Mouse (Mus musculus) MEL (cell line): ENCODE data around the gene Wdr90. TPM values are rescaled to one million over a fixed set of nuclear protein-coding genes. Genes with fewer than 3 reads are reported as not detected.

Source experiments
- DNase-seq: peaks from one replicate; pipeline ENCODE4 v3.0.0; 2011; ENCODE audit warnings: low read depth, low spot score
- H3K27ac ChIP-seq: 2 replicates; pipeline ENCODE4 v1.5.1; 2012; ENCODE audit warnings: low read depth, mild to moderate bottlenecking, control low read depth, low read length, moderate library complexity; ENCODE audit not compliant: control insufficient read depth
- H3K27me3 ChIP-seq, 2 experiments: fragments of 150-350 bp in 1 of 2; sonication (generic) in 1 of 2; 2 replicates each; pipeline ENCODE4 v1.6.1; 2012; ENCODE audit warnings: low read length in 2 of 2, mild to moderate bottlenecking in 2 of 2, improper control_type of control experiment in 1 of 2, moderate library complexity in 1 of 2; ENCODE audit not compliant: insufficient read depth in 2 of 2, control insufficient read depth in 1 of 2
- H3K36me3 ChIP-seq, 2 experiments: 2 replicates each; pipeline ENCODE4 v1.6.1; 2012 to 2014; ENCODE audit warnings: low read length in 2 of 2, improper control_type of control experiment in 1 of 2, inconsistent platforms in 1 of 2, mild to moderate bottlenecking in 1 of 2; ENCODE audit not compliant: insufficient read depth in 2 of 2, control insufficient read depth in 1 of 2
- H3K4me1 ChIP-seq, 2 experiments: fragments of 150-350 bp in 1 of 2; sonication (generic) in 1 of 2; 2 replicates each; pipeline ENCODE4 v1.6.1; 2012; ENCODE audit warnings: low read length in 2 of 2, improper control_type of control experiment in 1 of 2, mild to moderate bottlenecking in 1 of 2; ENCODE audit not compliant: insufficient read depth in 2 of 2, control insufficient read depth in 1 of 2
- H3K4me3 ChIP-seq, 2 experiments: fragments of 150-350 bp in 1 of 2; sonication (generic) in 1 of 2; 2 replicates each; pipeline ENCODE4 v1.5.1; 2012; ENCODE audit warnings: low read depth in 2 of 2, low read length in 2 of 2, mild to moderate bottlenecking in 2 of 2, moderate library complexity in 2 of 2, control low read depth in 1 of 2, improper control_type of control experiment in 1 of 2; ENCODE audit not compliant: control insufficient read depth in 1 of 2, insufficient read depth in 1 of 2
- H3K79me2 ChIP-seq: 2 replicates; pipeline ENCODE4 v1.6.1; 2012; ENCODE audit warnings: mild to moderate bottlenecking, low read length, moderate library complexity; ENCODE audit not compliant: control insufficient read depth, poor library complexity, insufficient read depth
- H3K9ac ChIP-seq: 2 replicates; pipeline ENCODE4 v1.6.1; 2012; ENCODE audit warnings: low read depth, mild to moderate bottlenecking, control low read depth, low read length, moderate library complexity; ENCODE audit not compliant: control insufficient read depth, poor library complexity, severe bottlenecking
- H3K9me3 ChIP-seq: fragments of 150-350 bp; sonication (generic); replicated peaks from 2 replicates; pipeline ENCODE4 v1.6.1; 2012; ENCODE audit warnings: mild to moderate bottlenecking, low read length, improper control_type of control experiment, moderate library complexity; ENCODE audit not compliant: insufficient read depth
- BHLHE40 ChIP-seq: IDR thresholded peaks from 2 replicates; pipeline ENCODE4 v1.6.1; 2012; ENCODE audit warnings: low read depth, mild to moderate bottlenecking, inconsistent platforms, low read length, improper control_type of control experiment, borderline replicate concordance
- CHD1 ChIP-seq: IDR thresholded peaks from 2 replicates; pipeline ENCODE4 v1.6.1; 2012; ENCODE audit warnings: low read depth, mild to moderate bottlenecking, inconsistent platforms, low read length, improper control_type of control experiment
- CTCF ChIP-seq, 3 experiments: IDR thresholded peaks in 2 of 3; conservative IDR thresholded peaks in 1 of 3; 2 replicates each; pipeline ENCODE4 v1.5.1; 2011 to 2012; ENCODE audit warnings: low read length in 3 of 3, low read depth in 2 of 3, mild to moderate bottlenecking in 2 of 3, improper control_type of control experiment in 1 of 3, inconsistent platforms in 1 of 3, mixed read lengths in 1 of 3, moderate library complexity in 1 of 3; ENCODE audit not compliant: control insufficient read depth in 1 of 3, insufficient read depth in 1 of 3, poor library complexity in 1 of 3, severe bottlenecking in 1 of 3
- E2F4 ChIP-seq: IDR thresholded peaks from 2 replicates; pipeline ENCODE4 v1.6.1; 2011; ENCODE audit warnings: low read depth, low read length, improper control_type of control experiment, borderline replicate concordance
- EP300 ChIP-seq, 2 experiments: IDR thresholded peaks; 2 replicates each; pipeline ENCODE4 v1.6.1; 2011; ENCODE audit warnings: improper control_type of control experiment in 2 of 2, low read length in 2 of 2, low read depth in 1 of 2, mild to moderate bottlenecking in 1 of 2
- ETS1 ChIP-seq: IDR thresholded peaks from 2 replicates; pipeline ENCODE4 v1.6.1; 2012; ENCODE audit warnings: low read depth, mild to moderate bottlenecking, inconsistent platforms, low read length, improper control_type of control experiment, moderate library complexity
- GABPA ChIP-seq: IDR thresholded peaks from 2 replicates; pipeline ENCODE4 v1.6.1; 2012; ENCODE audit warnings: low read depth, mild to moderate bottlenecking, inconsistent platforms, low read length, improper control_type of control experiment, moderate library complexity
- HCFC1 ChIP-seq: IDR thresholded peaks from 2 replicates; pipeline ENCODE4 v1.6.1; 2012; ENCODE audit warnings: low read depth, mild to moderate bottlenecking, inconsistent platforms, low read length, improper control_type of control experiment, moderate library complexity
- KAT2A ChIP-seq: conservative IDR thresholded peaks from 2 replicates; pipeline ENCODE4 v1.6.1; 2012; ENCODE audit warnings: low read depth, low read length, improper control_type of control experiment, inconsistent platforms
- MAFK ChIP-seq: IDR thresholded peaks from 2 replicates; pipeline ENCODE4 v1.6.1; 2011; ENCODE audit warnings: low read depth, mild to moderate bottlenecking, low read length, improper control_type of control experiment, borderline replicate concordance
- MAX ChIP-seq: IDR thresholded peaks from 2 replicates; pipeline ENCODE4 v1.6.1; 2011; ENCODE audit warnings: low read length, improper control_type of control experiment
- MXI1 ChIP-seq: IDR thresholded peaks from 2 replicates; pipeline ENCODE4 v1.6.1; 2011; ENCODE audit warnings: mild to moderate bottlenecking, low read depth, low read length, improper control_type of control experiment
- MYB ChIP-seq: IDR thresholded peaks from 2 replicates; pipeline ENCODE4 v1.6.1; 2011; ENCODE audit warnings: mild to moderate bottlenecking, low read depth, low read length, improper control_type of control experiment
- MYC ChIP-seq: IDR thresholded peaks from 2 replicates; pipeline ENCODE4 v1.6.1; 2011; ENCODE audit warnings: low read depth, mild to moderate bottlenecking, low read length, improper control_type of control experiment, moderate library complexity
- NELFE ChIP-seq: IDR thresholded peaks from 2 replicates; pipeline ENCODE4 v1.6.1; 2011; ENCODE audit warnings: low read depth, low read length, improper control_type of control experiment
- POLR2AphosphoS2 ChIP-seq: IDR thresholded peaks from 2 replicates; pipeline ENCODE4 v1.6.1; 2011; ENCODE audit warnings: low read length, improper control_type of control experiment
- RAD21 ChIP-seq: IDR thresholded peaks from 2 replicates; pipeline ENCODE4 v1.6.1; 2011; ENCODE audit warnings: mild to moderate bottlenecking, low read depth, low read length, improper control_type of control experiment
- RCOR1 ChIP-seq: IDR thresholded peaks from 2 replicates; pipeline ENCODE4 v1.6.1; 2012; ENCODE audit warnings: low read depth, mild to moderate bottlenecking, inconsistent platforms, low read length, improper control_type of control experiment
- SIN3A ChIP-seq: IDR thresholded peaks from 2 replicates; pipeline ENCODE4 v1.6.1; 2012; ENCODE audit warnings: low read length, improper control_type of control experiment, inconsistent platforms
- SMC3 ChIP-seq: IDR thresholded peaks from 2 replicates; pipeline ENCODE4 v1.6.1; 2011; ENCODE audit warnings: low read depth, low read length, improper control_type of control experiment
- TBP ChIP-seq: IDR thresholded peaks from 2 replicates; pipeline ENCODE4 v1.8.0; 2011; ENCODE audit warnings: low read depth, low read length, improper control_type of control experiment
- TCF12 ChIP-seq: IDR thresholded peaks from 2 replicates; pipeline ENCODE4 v1.6.1; 2014; ENCODE audit warnings: low read depth, mild to moderate bottlenecking, inconsistent platforms, low read length, improper control_type of control experiment, moderate library complexity
- UBTF ChIP-seq: IDR thresholded peaks from 2 replicates; pipeline ENCODE4 v1.6.1; 2012; ENCODE audit warnings: low read depth, mild to moderate bottlenecking, inconsistent platforms, low read length, improper control_type of control experiment, moderate library complexity, borderline replicate concordance; ENCODE audit not compliant: insufficient read depth
- USF1 ChIP-seq: IDR thresholded peaks from 2 replicates; pipeline ENCODE4 v1.6.1; 2014; ENCODE audit warnings: low read depth, mild to moderate bottlenecking, inconsistent platforms, low read length, improper control_type of control experiment, moderate library complexity
- USF2 ChIP-seq, 2 experiments: IDR thresholded peaks; 2 replicates each; pipeline ENCODE4 v1.6.1; 2011 to 2012; ENCODE audit warnings: improper control_type of control experiment in 2 of 2, low read length in 2 of 2, borderline replicate concordance in 1 of 2, inconsistent platforms in 1 of 2, low read depth in 1 of 2, mild to moderate bottlenecking in 1 of 2; ENCODE audit not compliant: insufficient read depth in 1 of 2
- ZC3H11A ChIP-seq: IDR thresholded peaks from 2 replicates; pipeline ENCODE4 v1.6.1; 2012; ENCODE audit warnings: low read depth, mild to moderate bottlenecking, inconsistent platforms, low read length, improper control_type of control experiment
- ZKSCAN1 ChIP-seq: IDR thresholded peaks from 2 replicates; pipeline ENCODE4 v1.6.1; 2012; ENCODE audit warnings: low read depth, mild to moderate bottlenecking, inconsistent platforms, low read length, improper control_type of control experiment, moderate library complexity
- ZMIZ1 ChIP-seq: IDR thresholded peaks from 2 replicates; pipeline ENCODE4 v1.6.1; 2012; ENCODE audit warnings: low read depth, mild to moderate bottlenecking, inconsistent platforms, low read length, improper control_type of control experiment, moderate library complexity
- ZNF384 ChIP-seq: IDR thresholded peaks from 2 replicates; pipeline ENCODE4 v1.6.1; 2012; ENCODE audit warnings: low read depth, mild to moderate bottlenecking, inconsistent platforms, low read length, improper control_type of control experiment
- polyA plus RNA-seq, 2 experiments: library from polyadenylated mRNA; stranded (reverse) in 1 of 2; unstranded in 1 of 2; fragments of >175 nt in 1 of 2; fragments of >200 nt in 1 of 2; gene quantifications; 2 replicates each; pipeline versions ENCODE4 v1.2.1 to v1.2.4; 2012; ENCODE audit warnings: low replicate concordance in 2 of 2, low read depth in 1 of 2; ENCODE audit not compliant: insufficient read length in 2 of 2, insufficient read depth in 1 of 2, missing spikeins in 1 of 2
- total RNA-seq: library from RNA; depleted of rRNA; stranded (reverse); fragments of 300-350 nt; gene quantifications from 2 replicates; pipeline ENCODE4 v1.2.3, GENCODE M21; 2012

Gene Wdr90
- total and polyA plus RNA-seq, 3 experiments, result 23.7 to 44.5 TPM; not detected in 1

- peaks cover 0 to 3% of the 10 kb centered on the region in 2 experiments; a peak in 1 of 4 replicates for H3K36me3 ChIP-seq
- H3K4me1 ChIP-seq, result 0 out of 4 replicates have a peak, but pooled peaks cover 0 to 5% of the 10 kb centered on the region in 2 experiments
- H3K79me2 ChIP-seq, result peaks cover 25% of the 10 kb centered on the region
- peak overlapping the region; percentile 76 to 79 for H3K4me3 ChIP-seq
- peak overlapping the region; percentile 80 for H3K9ac ChIP-seq
- DNase-seq, result peak; percentile 75
- H3K27ac ChIP-seq, result peak overlapping the region; percentile 47
- TF ChIP-seq CTCF (IDR thresholded peaks at IDR 0.05 in 2 of 3, conservative IDR thresholded peaks at IDR 0.05 in 1 of 3; ENCODE audit: control insufficient read depth in 1 of 3, insufficient read depth in 1 of 3, low read depth in 2 of 3, low read length in 3 of 3, poor library complexity in 1 of 3, severe bottlenecking in 1 of 3) (no peak), MYB (no peak), ETS1 (no peak), TBP (no peak), ZMIZ1 (no peak), RCOR1 (0 out of 2 replicates have a peak, but pooled peaks have one; percentile 24), E2F4 (no peak), TCF12 (0 out of 2 replicates have a peak, but pooled peaks have one; percentile 11), SMC3 (no peak), KAT2A (no peak; the same call in 1 of the 2 replicates), MXI1 (peak; percentile 90), RAD21 (no peak), EP300 (IDR thresholded peaks at IDR 0.05; ENCODE audit: low read depth in 1 of 2, low read length in 2 of 2) (no peak), POLR2AphosphoS2 (no peak; the same call in 1 of the 2 replicates), BHLHE40 (peak; percentile 69), ZC3H11A (no peak), UBTF (no peak), NELFE (no peak; the same call in 1 of the 2 replicates), MAX (peak; percentile 87), MAFK (no peak), USF1 (peak; percentile 38; the same call in 1 of the 2 replicates), ZKSCAN1 (no peak), USF2 (IDR thresholded peaks at IDR 0.05; ENCODE audit: borderline replicate concordance in 1 of 2, insufficient read depth in 1 of 2, low read depth in 1 of 2, low read length in 2 of 2) (no peak), GABPA (no peak), SIN3A (peak; percentile 77), HCFC1 (peak; percentile 75), ZNF384 (no peak), MYC (peak; percentile 92), CHD1 (0 out of 2 replicates have a peak, but pooled peaks have one; percentile 30)
- H3K9me3 ChIP-seq, result no peaks in the 10 kb centered on the region
- no peaks in the 10 kb centered on the region for H3K27me3 ChIP-seq
These were observed 6.7 kb upstream of the Wdr90 start for GRCm38 (mm10) chr17:25867836-25868600.
